Mouse (Mus musculus): ENCODE data around the gene Pwp2.
"Not testable (repeated sequence)": the region's sequence is repeated elsewhere in the genome, so short reads cannot be mapped to it uniquely, and the experiment has no call there.

Gene Pwp2

GRCm38 (mm10) chr10:78139572-78140250 lies 45.2 kb downstream of the Pwp2 start:
- no peak for DNase-seq

- no peak for DNase-seq
These were observed 46.0 kb downstream of the Pwp2 start for GRCm38 (mm10) chr10:78138812-78139523.

- DNase-seq: no peak
These were observed 47.8 kb downstream of the Pwp2 start for GRCm38 (mm10) chr10:78137191-78137590.

- no peak for DNase-seq
These were observed 49.0 kb downstream of the Pwp2 start for GRCm38 (mm10) chr10:78135947-78136346.

GRCm38 (mm10) chr10:78134975-78135798 lies 49.8 kb downstream of the Pwp2 start:
- no peak for DNase-seq

GRCm38 (mm10) chr10:78134400-78134799 lies 50.5 kb downstream of the Pwp2 start:
- DNase-seq: no peak

GRCm38 (mm10) chr10:78129998-78130397 lies 55.0 kb downstream of the Pwp2 start:
- DNase-seq: no peak

GRCm38 (mm10) chr10:78129423-78129822 lies 55.5 kb downstream of the Pwp2 start:
- DNase-seq: no peak

- no peak for DNase-seq
These were observed 56.3 kb downstream of the Pwp2 start for GRCm38 (mm10) chr10:78128647-78129046.

GRCm38 (mm10) chr10:78127931-78128330 lies 57.0 kb downstream of the Pwp2 start:
- no peak for DNase-seq

GRCm38 (mm10) chr10:78127046-78127870 lies 57.7 kb downstream of the Pwp2 start:
- DNase-seq: no peak

- no peak for DNase-seq
These were observed 58.6 kb downstream of the Pwp2 start for GRCm38 (mm10) chr10:78126311-78126710.

- DNase-seq: not testable (repeated sequence)
These were observed 59.9 kb downstream of the Pwp2 start for GRCm38 (mm10) chr10:78125061-78125460.

GRCm38 (mm10) chr10:78124137-78124536 lies 60.8 kb downstream of the Pwp2 start:
- not testable (repeated sequence) for DNase-seq

Data from cerebellum, adult 9-10 months (tissue).